Mouse (Mus musculus): ENCODE results near the gene Hoxa7.

Gene Hoxa7

GRCm38 (mm10) chr6:52239625-52240388, 18.2 kb upstream of the Hoxa7 start:
- no peak for DNase-seq (ENCODE audit: low spot score)

- DNase-seq (ENCODE audit: low spot score): no peak
Measured at GRCm38 (mm10) chr6:52238976-52239375, 17.3 kb upstream of the Hoxa7 start.

- no peak for DNase-seq (ENCODE audit: low spot score)
Measured at GRCm38 (mm10) chr6:52238155-52238545, 16.5 kb upstream of the Hoxa7 start.

GRCm38 (mm10) chr6:52237346-52238154, 15.9 kb upstream of the Hoxa7 start:
- no peak for DNase-seq (ENCODE audit: low spot score)

- no peak for DNase-seq (ENCODE audit: low spot score)
Measured at GRCm38 (mm10) chr6:52236806-52237205, 15.2 kb upstream of the Hoxa7 start.

- DNase-seq (ENCODE audit: low spot score): no peak
Measured at GRCm38 (mm10) chr6:52235866-52236265, 14.2 kb upstream of the Hoxa7 start.

- DNase-seq (ENCODE audit: low spot score): no peak
Measured at GRCm38 (mm10) chr6:52235267-52235666, 13.6 kb upstream of the Hoxa7 start.

GRCm38 (mm10) chr6:52234428-52235140, 12.9 kb upstream of the Hoxa7 start:
- DNase-seq (ENCODE audit: low spot score): no peak

- no peak for DNase-seq (ENCODE audit: low spot score)
Measured at GRCm38 (mm10) chr6:52233546-52234427, 12.1 kb upstream of the Hoxa7 start.

- no peak for DNase-seq (ENCODE audit: low spot score)
Measured at GRCm38 (mm10) chr6:52232984-52233545, 11.4 kb upstream of the Hoxa7 start.

- no peak for DNase-seq (ENCODE audit: low spot score)
Measured at GRCm38 (mm10) chr6:52232568-52232965, 10.9 kb upstream of the Hoxa7 start.

- no peak for DNase-seq (ENCODE audit: low spot score)
Measured at GRCm38 (mm10) chr6:52231885-52232567, 10.4 kb upstream of the Hoxa7 start.

- DNase-seq (ENCODE audit: low spot score): no peak
Measured at GRCm38 (mm10) chr6:52230516-52231165, 9.0 kb upstream of the Hoxa7 start, which contains the start of gene Hoxa9. Hoxa9 (minus strand) TSS chr6:52231089.

GRCm38 (mm10) chr6:52229558-52230416, 8.1 kb upstream of the Hoxa7 start:
- no peak for DNase-seq (ENCODE audit: low spot score)

GRCm38 (mm10) chr6:52228475-52229465, 7.1 kb upstream of the Hoxa7 start:
- DNase-seq (ENCODE audit: low spot score): no peak

- no peak for DNase-seq (ENCODE audit: low spot score)
Measured at GRCm38 (mm10) chr6:52227470-52228222, 6.0 kb upstream of the Hoxa7 start.
